ENCODE assay signal across 22 mouse cellular contexts in the genomic region with DNA sequence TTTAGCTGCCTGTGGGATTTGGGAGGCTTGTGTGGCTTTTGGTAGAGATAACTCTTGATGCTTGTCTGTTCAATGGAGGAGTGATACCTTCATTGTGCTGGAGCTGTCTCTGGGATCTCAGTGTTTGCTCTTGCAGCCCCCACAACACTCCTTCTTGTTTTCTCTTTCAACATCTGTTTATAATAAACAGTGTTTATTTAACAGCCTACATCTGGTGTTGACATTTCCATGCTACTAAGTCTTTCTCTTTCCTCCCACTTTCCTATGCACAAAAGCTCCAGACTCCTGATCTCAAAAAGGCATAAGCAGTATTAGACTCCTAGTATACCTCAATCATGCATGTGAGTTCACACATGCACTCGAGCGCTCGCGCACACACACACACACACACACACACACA. TPM values are rescaled to one million over a fixed set of nuclear protein-coding genes. Genes with fewer than 3 reads are reported as not detected.
DNase-seq lines count a peak whose midpoint lies in the region; ATAC-seq lines count a peak whose summit lies in the region.
"Had no signal": no experiment of that assay in that cellular context is flagged by ENCODE, and none has a peak within 500 bp of the region (broad histone marks: within the 10 kb centered on the region; RNA-seq: fewer than 3 reads in every experiment).

No protein-coding gene starts in this region.

- H3K36me3 ChIP-seq in lung, embryonic 15.5 days, result no peaks in the 10 kb centered on the region
- no peaks in the 10 kb centered on the region for H3K36me3 ChIP-seq in embryonic facial prominence, embryonic 15.5 days
- H3K36me3 ChIP-seq in heart, embryonic 11.5 days (ENCODE audit: control insufficient read depth, insufficient read depth, low read length), result no peaks in the 10 kb centered on the region
- H3K36me3 ChIP-seq: forebrain, embryonic 12.5 days; G1E; heart, embryonic 13.5 days; hindbrain, embryonic 15.5 days had no signal

- H3K4me3 ChIP-seq in lung, embryonic 15.5 days, result no peak overlapping the region
- H3K4me3 ChIP-seq in embryonic facial prominence, embryonic 15.5 days (replicated peaks), result no peak overlapping the region
- no peak overlapping the region for H3K4me3 ChIP-seq in heart, embryonic 11.5 days (ENCODE audit: low read depth, low read length)
- H3K4me3 ChIP-seq: forebrain, embryonic 12.5 days; heart, embryonic 13.5 days; hindbrain, embryonic 15.5 days had no signal

- H3K9me3 ChIP-seq in lung, embryonic 15.5 days, result no peaks in the 10 kb centered on the region
- no peaks in the 10 kb centered on the region for H3K9me3 ChIP-seq in embryonic facial prominence, embryonic 15.5 days (replicated peaks)
- no peaks in the 10 kb centered on the region for H3K9me3 ChIP-seq in heart, embryonic 11.5 days (replicated peaks; ENCODE audit: control insufficient read depth, low read length)
- H3K9me3 ChIP-seq: forebrain, embryonic 12.5 days; G1E; heart, embryonic 13.5 days; hindbrain, embryonic 15.5 days had no signal

- peak; percentile 52; the same call in 1 of the 2 replicates for ATAC-seq in lung, embryonic 15.5 days (ENCODE audit: borderline replicate concordance, extremely low read depth, low FRiP score, low TSS enrichment)
- no peak for ATAC-seq in embryonic facial prominence, embryonic 15.5 days (ENCODE audit: insufficient number of reproducible peaks, low FRiP score, low TSS enrichment, low read depth)
- ATAC-seq in heart, embryonic 11.5 days (replicated peaks; ENCODE audit: insufficient number of reproducible peaks, low FRiP score, low TSS enrichment), result no peak
- ATAC-seq: CD4-positive, CD25-positive, alpha-beta regulatory T cell, adult 4 months; forebrain, embryonic 16.5 days; inflammation-experienced regulatory T-cells, adult 6 months had no signal

- H3K4me2 ChIP-seq in lung, embryonic 15.5 days, result no peak overlapping the region
- no peak overlapping the region for H3K4me2 ChIP-seq in embryonic facial prominence, embryonic 15.5 days (replicated peaks)
- H3K4me2 ChIP-seq in heart, embryonic 11.5 days, result no peak overlapping the region
- H3K4me2 ChIP-seq: forebrain, embryonic 12.5 days; heart, embryonic 13.5 days; hindbrain, embryonic 15.5 days had no signal

- H3K27me3 ChIP-seq in lung, embryonic 15.5 days, result no peaks in the 10 kb centered on the region
- peaks cover 5% of the 10 kb centered on the region; the same call in 1 of the 2 replicates for H3K27me3 ChIP-seq in embryonic facial prominence, embryonic 15.5 days
- H3K27me3 ChIP-seq in heart, embryonic 11.5 days (ENCODE audit: control insufficient read depth, insufficient read depth, low read length), result no peaks in the 10 kb centered on the region
- H3K27me3 ChIP-seq: hindbrain, embryonic 15.5 days had no signal

- no peak overlapping the region for H3K9ac ChIP-seq in lung, embryonic 15.5 days
- no peak overlapping the region for H3K9ac ChIP-seq in embryonic facial prominence, embryonic 15.5 days
- no peak overlapping the region for H3K9ac ChIP-seq in heart, embryonic 11.5 days (ENCODE audit: low read depth, low read length)
- H3K9ac ChIP-seq: forebrain, embryonic 12.5 days; heart, embryonic 13.5 days; hindbrain, embryonic 15.5 days had no signal

- WGBS in lung, embryonic 15.5 days, result 76% methylated on average over 4 of the region's 4 CpGs
- WGBS in embryonic facial prominence, embryonic 15.5 days, result 70% methylated on average over 4 of the region's 4 CpGs
- 80% methylated on average over 4 of the region's 4 CpGs for WGBS in heart, embryonic 11.5 days (ENCODE audit: insufficient replicate concordance)

- no peaks in the 10 kb centered on the region for H3K4me1 ChIP-seq in lung, embryonic 15.5 days
- H3K4me1 ChIP-seq in embryonic facial prominence, embryonic 15.5 days, result no peaks in the 10 kb centered on the region
- H3K4me1 ChIP-seq in heart, embryonic 11.5 days (ENCODE audit: control insufficient read depth, insufficient read depth, low read length), result no peaks in the 10 kb centered on the region
- H3K4me1 ChIP-seq: forebrain, embryonic 12.5 days; heart, embryonic 13.5 days; hindbrain, embryonic 15.5 days had no signal

- H3K27ac ChIP-seq in lung, embryonic 15.5 days, result peak overlapping the region; percentile 37; the same call in 1 of the 2 replicates
- H3K27ac ChIP-seq in embryonic facial prominence, embryonic 15.5 days (replicated peaks), result 0 out of 2 replicates have a peak overlapping the region, but pooled peaks have one; percentile 44
- H3K27ac ChIP-seq in heart, embryonic 11.5 days (ENCODE audit: low read depth, low read length), result no peak overlapping the region
- H3K27ac ChIP-seq: forebrain, embryonic 12.5 days; heart, embryonic 13.5 days; hindbrain, embryonic 15.5 days had no signal

- DNase-seq in embryo, embryonic 10.5 days (ENCODE audit: low spot score), result peak; percentile 1
- no peak for DNase-seq in embryo, embryonic 9.5 days (ENCODE audit: extremely low spot score)
- no peak for DNase-seq in lung, postnatal 36 days
- no peak for DNase-seq in ovary, postnatal 14 days (ENCODE audit: low spot score)
- DNase-seq: adrenal gland, adult 8-10 months; adrenal gland, postnatal 36 days; B cell, adult 2 months; cerebellum, adult 2 months; cerebellum, postnatal 10 days; embryo, embryonic 11 days; gastrocnemius, postnatal 25 days; heart, postnatal 36 days had no signal

RNA-seq across cellular contexts. Expression of a gene that starts 2.9 kb away (rescaled TPM):
- 1.0 and 2.2 TPM in 2 replicates for polyA plus RNA-seq in lung, embryonic 15.5 days (2015; fragmentation: Nextera tagmentation; extraction: Ambion mirVana)
- polyA plus RNA-seq in embryonic facial prominence, embryonic 15.5 days (2015; fragmentation: Nextera tagmentation; extraction: Ambion mirVana), result 58.9 and 59.1 TPM in 2 replicates
- 0.19 TPM in 1 of 2 replicates, not detected in the other for polyA plus RNA-seq in heart, embryonic 11.5 days (2014; fragmentation: Nextera tagmentation; extraction: Ambion mirVana)
- polyA plus RNA-seq: CD4-positive, CD25-positive, alpha-beta regulatory T cell, adult 4 months; G1E; inflammation-experienced regulatory T-cells, adult 6 months had no signal

RNA-seq across cellular contexts. Expression of a gene that starts 44.6 kb away (rescaled TPM):
- 154 and 161 TPM in 2 replicates for polyA plus RNA-seq in lung, embryonic 15.5 days (2015; fragmentation: Nextera tagmentation; extraction: Ambion mirVana)
- 146 and 156 TPM in 2 replicates for polyA plus RNA-seq in embryonic facial prominence, embryonic 15.5 days (2015; fragmentation: Nextera tagmentation; extraction: Ambion mirVana)
- 156 and 165 TPM in 2 replicates for polyA plus RNA-seq in heart, embryonic 11.5 days (2014; fragmentation: Nextera tagmentation; extraction: Ambion mirVana)
- polyA plus RNA-seq: G1E had no signal

RNA-seq across cellular contexts. Expression of a gene that starts 54.6 kb away (rescaled TPM):
- 10.5 and 10.9 TPM in 2 replicates for polyA plus RNA-seq in lung, embryonic 15.5 days (2015; fragmentation: Nextera tagmentation; extraction: Ambion mirVana)
- polyA plus RNA-seq in embryonic facial prominence, embryonic 15.5 days (2015; fragmentation: Nextera tagmentation; extraction: Ambion mirVana), result 12.1 and 12.7 TPM in 2 replicates
- 2.2 and 2.8 TPM in 2 replicates for polyA plus RNA-seq in heart, embryonic 11.5 days (2014; fragmentation: Nextera tagmentation; extraction: Ambion mirVana)
- polyA plus RNA-seq: CD4-positive, CD25-positive, alpha-beta regulatory T cell, adult 4 months; G1E; inflammation-experienced regulatory T-cells, adult 6 months had no signal

Comparison
In these comparisons a context has a peak if more than half of its experiments do, and no peak if none do; other contexts are left out.
1. RNA of a gene that starts 2.9 kb away (polyA plus RNA-seq): 58.9 to 59.1 TPM in embryonic facial prominence, embryonic 15.5 days; 1.0 to 2.2 TPM in lung, embryonic 15.5 days and 0.19 TPM in heart, embryonic 11.5 days; every median in the first group is over 10 times any median in the second.